Mouse (Mus musculus) CD4-positive naive resting alpha-beta T cell, adult 76 days (primary cell): ENCODE measurements around the gene Krt17. TPM values are rescaled to one million over a fixed set of nuclear protein-coding genes. Genes with fewer than 3 reads are reported as not detected.

Experiments
- total RNA-seq: library from RNA; stranded (reverse); gene quantifications from one replicate; pipeline ENCODE4 v1.2.4, GENCODE M21; 2023

The Krt17 gene
- not detected for total RNA-seq

DNA sequence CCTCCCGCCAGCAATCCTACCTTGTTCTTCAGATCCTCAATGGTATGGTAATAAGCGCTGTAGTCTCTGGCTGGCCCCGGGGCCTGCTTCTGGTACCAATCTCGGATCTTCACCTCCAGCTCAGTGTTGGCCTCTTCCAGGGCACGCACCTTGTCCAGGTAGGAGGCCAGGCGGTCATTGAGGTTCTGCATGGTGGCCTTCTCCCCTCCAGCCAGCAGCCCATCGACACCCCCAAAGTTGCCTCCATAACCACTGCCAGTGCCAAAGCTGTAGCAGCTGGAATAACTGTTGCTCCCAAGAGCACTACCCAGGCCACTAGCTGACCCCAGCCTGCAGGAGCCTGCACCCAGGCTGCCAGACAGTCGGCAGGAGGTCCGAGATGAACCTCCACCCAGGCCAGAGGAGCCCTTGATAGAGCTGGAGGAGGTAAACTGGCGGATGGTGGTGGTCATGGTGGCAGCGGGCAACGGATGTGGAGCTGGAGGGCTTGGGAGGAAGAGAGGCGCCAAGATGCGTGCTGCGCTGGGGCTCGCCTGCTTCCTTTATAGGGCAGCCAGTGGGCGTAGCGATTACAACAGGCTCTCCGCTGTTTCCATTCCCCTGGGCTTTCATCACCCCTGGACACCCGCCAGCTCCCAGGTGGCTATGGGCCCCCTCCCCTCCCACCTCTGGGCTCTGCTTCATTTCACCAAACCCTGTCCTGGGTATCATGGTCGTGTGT is at the start of gene Krt17:
Gene Krt17 (minus strand): TSS at position 516 of the 721 bp plus-strand sequence.

DNA sequence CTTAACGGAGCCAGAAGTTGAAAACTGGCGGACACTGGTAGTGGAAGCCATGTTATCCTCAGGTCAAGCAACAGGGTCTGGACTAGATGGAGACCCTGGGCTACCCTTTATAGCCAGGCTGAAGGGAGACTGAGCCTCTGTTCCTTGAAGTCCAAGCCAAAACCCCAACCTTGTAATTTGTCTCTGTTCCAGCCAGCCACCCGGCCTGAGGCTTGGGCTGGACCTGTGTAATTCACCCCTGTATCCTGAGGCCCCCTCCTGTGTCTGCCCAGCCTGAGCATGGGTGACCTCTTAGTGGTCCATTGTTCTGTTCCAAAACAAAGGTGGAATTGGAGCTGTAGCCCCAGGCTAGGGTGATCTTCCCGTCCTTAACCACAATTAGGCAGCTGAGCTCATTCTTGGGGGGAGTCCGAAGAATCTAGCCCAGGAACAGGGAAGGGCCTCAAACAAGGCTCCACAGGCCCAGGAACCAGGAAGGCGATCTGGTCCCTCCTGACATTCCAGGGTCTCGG is 9.0 kb upstream of the Krt17 start, which contains the start of gene Krt42:
Gene Krt42 (minus strand): TSS at position 51 of the 512 bp plus-strand sequence.

DNA sequence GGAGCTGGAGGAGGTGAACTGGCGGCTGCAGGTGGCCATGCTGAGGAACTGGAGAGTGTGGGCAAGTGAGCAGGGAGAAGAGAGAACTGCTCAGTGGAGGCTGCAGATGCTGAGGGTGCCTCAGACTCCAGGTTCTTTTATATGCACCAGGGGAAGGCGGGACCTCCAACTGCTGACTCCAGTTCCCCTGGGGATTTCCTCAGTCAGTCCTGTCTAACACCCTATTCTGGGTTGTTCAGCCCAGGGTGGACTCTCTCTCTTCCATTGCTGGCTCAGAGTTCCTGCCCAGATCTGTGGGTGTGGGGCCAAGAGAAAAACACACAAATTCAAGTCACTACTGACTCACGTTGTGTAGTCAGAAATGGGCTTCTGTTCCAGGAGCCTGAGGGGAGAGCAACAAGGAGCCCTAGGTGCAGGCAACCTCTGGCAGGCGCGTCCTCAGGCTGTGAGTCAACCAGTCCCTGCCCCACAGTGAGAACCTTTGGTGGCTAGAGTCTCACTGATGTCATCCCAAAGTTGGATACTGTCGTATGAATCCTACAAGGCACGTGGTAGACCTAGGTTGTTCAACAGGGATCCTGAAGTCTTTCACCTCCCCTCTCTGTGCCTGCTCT is 11.9 kb downstream of the Krt17 start, which contains the start of gene Krt16:
Gene Krt16 (minus strand): TSS at position 51 of the 614 bp plus-strand sequence.

DNA sequence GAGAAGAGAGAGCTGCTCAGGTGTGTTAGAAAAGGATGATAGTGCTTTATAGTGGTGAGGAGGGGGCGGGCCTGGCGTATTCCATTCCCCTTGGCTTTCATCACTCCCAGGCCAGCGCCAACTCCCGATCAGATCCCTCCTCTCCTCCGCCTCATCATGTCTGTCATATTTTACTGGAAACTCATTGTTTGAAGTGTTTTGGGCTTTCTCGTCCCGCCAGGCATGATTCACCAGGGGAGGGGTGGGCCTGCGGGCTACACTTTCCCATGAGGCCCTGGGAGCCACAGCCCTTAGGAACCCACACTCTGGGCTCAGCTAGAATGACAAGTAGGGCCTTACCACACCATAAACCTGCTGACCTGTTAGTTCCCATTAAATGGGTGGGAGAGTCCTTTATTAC is 53.3 kb downstream of the Krt17 start, which contains the start of gene Krt14:
Gene Krt14 (minus strand): TSS at position 51 of the 400 bp plus-strand sequence.

Other genes starting within 250 kb of the Krt17 start
- gene Krt33a, start 244.8 kb downstream of the Krt17 start, total RNA-seq, result not detected
- not detected for gene Krt33b, start 231.2 kb downstream of the Krt17 start, total RNA-seq
- not detected for gene Krt34, start 219.5 kb downstream of the Krt17 start, total RNA-seq
- gene Krt31, start 210.5 kb downstream of the Krt17 start, total RNA-seq, result not detected
- not detected for gene Krt32, start 172.8 kb downstream of the Krt17 start, total RNA-seq
- gene Krt35, start 164.8 kb downstream of the Krt17 start, total RNA-seq, result not detected
- gene Krt36, start 155.4 kb downstream of the Krt17 start, total RNA-seq, result not detected
- not detected for gene Krt13, start 139.5 kb downstream of the Krt17 start, total RNA-seq
- not detected for gene Krt15, start 125.1 kb downstream of the Krt17 start, total RNA-seq
- gene Krt19, start 112.4 kb downstream of the Krt17 start, total RNA-seq, result not detected
- gene Krt9, start 67.8 kb downstream of the Krt17 start, total RNA-seq, result not detected
- gene Krt14, start 53.5 kb downstream of the Krt17 start, total RNA-seq, result not detected
- not detected for gene Krt16, start 12.1 kb downstream of the Krt17 start, total RNA-seq
- gene Krt42, start 8.8 kb upstream of the Krt17 start, total RNA-seq, result not detected
- gene Eif1, start 58.9 kb upstream of the Krt17 start, total RNA-seq, result 2,467 TPM
- gene Gast, start 73.4 kb upstream of the Krt17 start, total RNA-seq, result not detected
- gene Hap1, start 95.1 kb upstream of the Krt17 start, total RNA-seq, result 1.2 TPM
- gene Jup, start 136.7 kb upstream of the Krt17 start, total RNA-seq, result 8.3 TPM
- not detected for gene P3h4, start 153.8 kb upstream of the Krt17 start, total RNA-seq
- gene Fkbp10, start 154.7 kb upstream of the Krt17 start, total RNA-seq, result not detected
- gene Nt5c3b, start 180.8 kb upstream of the Krt17 start, total RNA-seq, result 108 TPM
- 1.4 TPM for gene Klhl10, start 180.9 kb upstream of the Krt17 start, total RNA-seq
- gene Klhl11, start 211.7 kb upstream of the Krt17 start, total RNA-seq, result 29.0 TPM